Mouse (Mus musculus) spleen, adult 2 months (tissue): ENCODE measurements at regions not wholly inside any gene's neighbourhood (a gene's known extent, or its start where the extent isn't known, plus 50 kb on each side); places are given as distances from the start of the nearest gene placed in this dataset.

ENCODE experiments used
- CTCF ChIP-seq: fragments of 200-500 bp; IDR thresholded peaks from 2 replicates; pipeline ENCODE4 v1.5.1; 2011; ENCODE audit warnings: mild to moderate bottlenecking, inconsistent platforms; ENCODE audit not compliant: insufficient read depth, insufficient read length, insufficient replicate concordance; ENCODE audit errors: extremely low read depth
- POLR2A ChIP-seq: fragments of 200-500 bp; IDR thresholded peaks from 2 replicates; pipeline ENCODE4 v1.6.1; 2011; ENCODE audit warnings: low read depth, low read length, inconsistent platforms

DNA sequence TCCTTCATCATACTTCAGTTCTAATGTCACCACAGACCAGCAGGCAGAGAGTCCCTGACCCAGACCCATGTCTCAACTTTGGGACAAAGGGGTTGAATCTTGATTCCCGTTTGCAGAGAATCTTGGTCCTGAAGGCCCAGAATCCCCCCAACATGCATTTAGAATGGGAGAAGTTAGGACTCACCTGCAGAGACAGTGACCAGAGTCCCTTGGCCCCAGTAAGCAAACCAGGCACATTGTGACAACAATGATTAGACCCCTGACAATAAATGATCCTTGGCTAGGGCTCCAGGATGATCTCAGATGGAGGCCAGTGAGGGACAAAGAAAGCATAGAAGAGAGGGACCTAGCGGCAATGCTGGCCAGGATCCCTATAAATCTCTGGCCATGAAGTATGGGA lies 60.4 kb upstream of the Adam6b start:
- no peak for TF ChIP-seq CTCF
- TF ChIP-seq POLR2A: no peak
